Mouse (Mus musculus): ENCODE measurements around the gene Olfr203.
"Not testable (repeated sequence)": the region's sequence is repeated elsewhere in the genome, so short reads cannot be mapped to it uniquely, and the experiment has no call there.

- TF ChIP-seq CHD2 (IDR thresholded peaks at IDR 0.05; ENCODE audit: low read depth, low read length); MAFK (IDR thresholded peaks at IDR 0.05; ENCODE audit: insufficient read depth, low read depth, low read length); HCFC1 (IDR thresholded peaks at IDR 0.05; ENCODE audit: borderline replicate concordance, insufficient read depth, low read length); ZC3H11A (IDR thresholded peaks at IDR 0.05; ENCODE audit: borderline replicate concordance, low read depth, low read length): not testable (repeated sequence)
These were observed 24.6 kb downstream of the Olfr203 start for GRCm38 (mm10) chr16:59323262-59323661.
